Mouse (Mus musculus) MEL (cell line): ENCODE results near the gene Hmox2. TPM values are rescaled to one million over a fixed set of nuclear protein-coding genes. Genes with fewer than 3 reads are reported as not detected.

Experiments
- polyA plus RNA-seq, 2 experiments: library from polyadenylated mRNA; stranded (reverse) in 1 of 2; unstranded in 1 of 2; fragments of >175 nt in 1 of 2; fragments of >200 nt in 1 of 2; gene quantifications; 2 replicates each; pipeline versions ENCODE4 v1.2.1 to v1.2.4; 2012; ENCODE audit warnings: low replicate concordance in 2 of 2, low read depth in 1 of 2; ENCODE audit not compliant: insufficient read length in 2 of 2, insufficient read depth in 1 of 2, missing spikeins in 1 of 2
- total RNA-seq: library from RNA; depleted of rRNA; stranded (reverse); fragments of 300-350 nt; gene quantifications from 2 replicates; pipeline ENCODE4 v1.2.3, GENCODE M21; 2012; rRNA removed

Hmox2 gene
- total and polyA plus RNA-seq, 3 experiments, result 41.5 to 75.0 TPM; not detected in 1

Other genes with a start within 250 kb of the Hmox2 start
- 14.6 and 18.8 TPM in 2 replicates for gene Srl, start 184.5 kb upstream of the Hmox2 start, total RNA-seq
- 10 to 100 TPM in 1 of 2 experiments, not detected in 1; 15.3 TPM for gene Srl, start 184.5 kb upstream of the Hmox2 start, polyA plus RNA-seq
- 26.2 and 26.3 TPM in 2 replicates for gene Tfap4, start 166.5 kb upstream of the Hmox2 start, total RNA-seq
- 100 to 1,000 TPM in 1 of 2 experiments, 10 to 100 TPM in 1; 40.3 to 217 TPM for gene Tfap4, start 166.5 kb upstream of the Hmox2 start, polyA plus RNA-seq
- 0.42 and 0.62 TPM in 2 replicates for gene Glis2, start 131.6 kb upstream of the Hmox2 start, total RNA-seq
- 1 to 10 TPM in 1 of 2 experiments, not detected in 1; 5.0 TPM for gene Glis2, start 131.6 kb upstream of the Hmox2 start, polyA plus RNA-seq
- 115 and 121 TPM in 2 replicates for gene Pam16, start 101.4 kb upstream of the Hmox2 start, total RNA-seq
- gene Pam16, start 101.4 kb upstream of the Hmox2 start, polyA plus RNA-seq, result 10 to 100 TPM in 1 of 2 experiments, not detected in 1; 13.6 TPM
- 0.16 and 0.19 TPM in 2 replicates for gene Vasn, start 86.4 kb upstream of the Hmox2 start, total RNA-seq
- gene Vasn, start 86.4 kb upstream of the Hmox2 start, polyA plus RNA-seq, result 1 to 10 TPM in 1 of 2 experiments, not detected in 1; 3.1 TPM
- 90.7 and 94.3 TPM in 2 replicates for gene Dnaja3, start 86.4 kb upstream of the Hmox2 start, total RNA-seq
- gene Dnaja3, start 86.4 kb upstream of the Hmox2 start, polyA plus RNA-seq, result 10 to 100 TPM in 1 of 2 experiments, not detected in 1; 91.8 TPM
- 9.8 and 11.5 TPM in 2 replicates for gene Coro7, start 46.6 kb upstream of the Hmox2 start, total RNA-seq
- gene Coro7, start 46.6 kb upstream of the Hmox2 start, polyA plus RNA-seq, result 10 to 100 TPM in 1 of 2 experiments, not detected in 1; 38.3 TPM
- gene Nmral1, start 7.0 kb upstream of the Hmox2 start, total RNA-seq, result 50.6 and 60.4 TPM in 2 replicates
- 10 to 100 TPM in 1 of 2 experiments, not detected in 1; 54.6 TPM for gene Nmral1, start 7.0 kb upstream of the Hmox2 start, polyA plus RNA-seq
- gene Cdip1, start 63.9 kb downstream of the Hmox2 start, total RNA-seq, result 18.9 and 24.8 TPM in 2 replicates
- gene Cdip1, start 63.9 kb downstream of the Hmox2 start, polyA plus RNA-seq, result 10 to 100 TPM; 32.8 to 97.8 TPM
- 0.12 TPM in 1 of 2 replicates, not detected in the other for gene 4930562C15Rik, start 109.1 kb downstream of the Hmox2 start, total RNA-seq
- gene 4930562C15Rik, start 109.1 kb downstream of the Hmox2 start, polyA plus RNA-seq, result under 1 TPM in 1 of 2 experiments, not detected in 1; 0.21 TPM
- gene Ubald1, start 154.0 kb downstream of the Hmox2 start, total RNA-seq, result 2.8 and 4.3 TPM in 2 replicates
- gene Ubald1, start 154.0 kb downstream of the Hmox2 start, polyA plus RNA-seq, result 10 to 100 TPM in 1 of 2 experiments, not detected in 1; 25.6 TPM
- gene Mgrn1, start 159.9 kb downstream of the Hmox2 start, total RNA-seq, result 8.4 and 9.8 TPM in 2 replicates
- gene Mgrn1, start 159.9 kb downstream of the Hmox2 start, polyA plus RNA-seq, result 10 to 100 TPM in 1 of 2 experiments, not detected in 1; 25.0 TPM
- gene Nudt16l1, start 212.4 kb downstream of the Hmox2 start, total RNA-seq, result 34.2 and 41.1 TPM in 2 replicates
- 10 to 100 TPM in 1 of 2 experiments, not detected in 1; 69.3 TPM for gene Nudt16l1, start 212.4 kb downstream of the Hmox2 start, polyA plus RNA-seq
- 19.9 and 27.1 TPM in 2 replicates for gene Anks3, start 237.8 kb downstream of the Hmox2 start, total RNA-seq
- 10 to 100 TPM in 1 of 2 experiments, not detected in 1; 33.9 TPM for gene Anks3, start 237.8 kb downstream of the Hmox2 start, polyA plus RNA-seq